Mouse (Mus musculus) thymus, adult 2 months (tissue): ENCODE data around the gene Krt14. TPM values are rescaled to one million over a fixed set of nuclear protein-coding genes. Genes with fewer than 3 reads are reported as not detected.

Experiments
- DNase-seq: peaks from one replicate; pipeline ENCODE4 v3.0.0; 2021
- H3K27ac ChIP-seq: fragments of 200-500 bp; 2 replicates; pipeline ENCODE4 v1.5.1; 2012; ENCODE audit warnings: low read length, control low read depth; ENCODE audit not compliant: control insufficient read depth, insufficient read depth
- H3K27me3 ChIP-seq: fragments of 200-500 bp; 2 replicates; pipeline ENCODE4 v1.6.1; 2012; ENCODE audit warnings: mild to moderate bottlenecking, low read length, moderate library complexity, mixed read lengths; ENCODE audit not compliant: control insufficient read depth, insufficient read depth
- H3K36me3 ChIP-seq: fragments of 200-500 bp; 2 replicates; pipeline ENCODE4 v1.6.1; 2012; ENCODE audit warnings: mild to moderate bottlenecking, low read length, moderate library complexity; ENCODE audit not compliant: control insufficient read depth, insufficient read depth
- H3K4me1 ChIP-seq: fragments of 200-500 bp; replicated peaks from 2 replicates; pipeline ENCODE4 v1.6.1; 2012; ENCODE audit warnings: low read length; ENCODE audit not compliant: control insufficient read depth, insufficient read depth
- H3K4me3 ChIP-seq: fragments of 200-500 bp; 2 replicates; pipeline ENCODE4 v1.5.1; 2012; ENCODE audit warnings: mild to moderate bottlenecking, low read length, control low read depth, moderate library complexity; ENCODE audit not compliant: control insufficient read depth, insufficient read depth
- CTCF ChIP-seq: fragments of 200-500 bp; IDR thresholded peaks from 2 replicates; pipeline ENCODE4 v1.5.1; 2012; ENCODE audit warnings: mild to moderate bottlenecking, control low read depth, low read length, moderate library complexity, borderline replicate concordance; ENCODE audit not compliant: control insufficient read depth, poor library complexity, insufficient read depth; ENCODE audit errors: extremely low read depth
- POLR2A ChIP-seq: fragments of 200-500 bp; IDR thresholded peaks from 2 replicates; pipeline ENCODE4 v1.6.1; 2012; ENCODE audit warnings: mild to moderate bottlenecking, low read length, control low read depth, moderate library complexity; ENCODE audit not compliant: control insufficient read depth, poor library complexity, insufficient read depth; ENCODE audit errors: extremely low read depth
- WGBS: fragments of 180-500 bp; shearing (Covaris S2); methylation state at CpG from one replicate; pipeline ENCODE4 v1.1.7; 2018; 5-methylcytosine and 5-hydroxymethylcytosine counted together
- polyA plus RNA-seq: library from polyadenylated mRNA; depleted of rRNA; stranded (reverse); fragments of >200 nt; gene quantifications from 2 replicates; pipeline ENCODE4 v1.2.3, GENCODE M21; 2012

Krt14 gene
- polyA plus RNA-seq, 1 experiment: 80.7 TPM

DNA sequence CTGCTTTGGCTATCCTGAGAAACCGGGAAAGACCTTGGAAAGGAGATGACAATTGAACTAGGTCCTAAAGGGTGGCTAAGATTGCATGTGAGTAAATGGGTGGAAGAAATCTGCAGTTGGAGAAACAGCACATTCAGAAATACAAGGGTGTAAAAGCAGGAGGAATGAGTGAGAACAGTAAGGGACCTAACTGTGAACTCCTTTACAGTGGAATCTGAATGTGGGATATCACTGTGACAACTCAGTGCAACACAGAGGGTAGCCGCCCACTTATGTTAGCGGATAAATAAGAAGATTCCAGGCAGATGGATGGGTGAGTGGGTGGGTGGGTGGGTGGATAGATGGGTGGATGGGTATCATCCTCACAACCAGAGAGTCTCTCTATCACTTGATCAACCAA is 15.5 kb downstream of the Krt14 start:
- Histone ChIP-seq H3K27me3 (no peaks in the 10 kb centered on the region), H3K36me3 (no peaks in the 10 kb centered on the region), H3K27ac (no peak overlapping the region), H3K4me3 (no peak overlapping the region), H3K4me1 (no peaks in the 10 kb centered on the region)
- DNase-seq: no peak
- TF ChIP-seq CTCF (no peak), POLR2A (no peak)
- WGBS: 96% methylated on average over 3 of the region's 3 CpGs

DNA sequence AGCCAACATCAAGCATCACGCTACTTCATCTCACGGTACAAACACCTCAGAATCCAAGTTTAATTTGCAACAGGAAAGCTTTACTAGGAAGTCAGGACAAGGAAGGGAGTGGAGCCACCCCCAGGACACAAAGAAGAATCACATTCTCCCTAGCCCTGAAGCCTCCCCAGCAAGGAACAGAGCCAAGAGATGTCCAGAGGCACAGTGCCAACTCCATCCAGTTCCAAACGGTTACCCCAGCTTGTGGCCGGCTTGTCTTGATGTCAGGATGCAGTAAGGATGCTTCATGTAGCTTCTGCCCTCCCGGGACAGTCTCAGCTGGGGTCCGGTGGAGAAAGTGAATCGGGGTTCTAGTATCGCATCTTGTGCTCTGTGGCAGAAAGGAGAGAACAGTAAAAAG is 20.6 kb downstream of the Krt14 start:
- H3K4me3 ChIP-seq: no peak overlapping the region
- no peak overlapping the region for H3K27ac ChIP-seq
- no peak for DNase-seq
- TF ChIP-seq POLR2A (no peak), CTCF (no peak)
- no peaks in the 10 kb centered on the region for H3K36me3 ChIP-seq
- H3K4me1 ChIP-seq: no peaks in the 10 kb centered on the region
- no peaks in the 10 kb centered on the region for H3K27me3 ChIP-seq
- WGBS: 90% methylated on average over 8 of the region's 8 CpGs

DNA sequence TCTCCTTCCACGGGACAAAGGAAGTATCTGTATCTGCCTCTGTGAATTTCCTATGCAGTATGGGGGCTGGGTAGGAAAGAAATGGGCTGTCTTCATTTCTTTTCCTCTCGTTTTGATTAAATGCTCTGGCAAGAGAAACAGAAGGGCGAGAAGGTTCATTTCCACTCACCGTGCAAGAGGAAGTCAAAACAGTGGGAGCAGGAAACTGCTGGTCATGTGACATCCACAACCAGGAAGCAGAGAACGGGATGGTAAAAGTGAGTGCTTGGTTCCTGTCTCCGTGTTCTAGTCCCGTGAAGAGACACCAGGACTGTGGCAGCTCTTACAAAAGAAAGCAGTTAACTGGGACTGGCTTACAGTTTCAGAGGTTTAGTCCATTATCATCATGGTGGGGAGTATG is 25.6 kb downstream of the Krt14 start:
- no peak overlapping the region for H3K27ac ChIP-seq
- H3K4me1 ChIP-seq: no peaks in the 10 kb centered on the region
- TF ChIP-seq CTCF: no peak
- no peak for TF ChIP-seq POLR2A
- H3K4me3 ChIP-seq: no peak overlapping the region
- H3K27me3 ChIP-seq: no peaks in the 10 kb centered on the region
- H3K36me3 ChIP-seq: no peaks in the 10 kb centered on the region
- 42% methylated on average over 7 of the region's 7 CpGs for WGBS
- DNase-seq: no peak

DNA sequence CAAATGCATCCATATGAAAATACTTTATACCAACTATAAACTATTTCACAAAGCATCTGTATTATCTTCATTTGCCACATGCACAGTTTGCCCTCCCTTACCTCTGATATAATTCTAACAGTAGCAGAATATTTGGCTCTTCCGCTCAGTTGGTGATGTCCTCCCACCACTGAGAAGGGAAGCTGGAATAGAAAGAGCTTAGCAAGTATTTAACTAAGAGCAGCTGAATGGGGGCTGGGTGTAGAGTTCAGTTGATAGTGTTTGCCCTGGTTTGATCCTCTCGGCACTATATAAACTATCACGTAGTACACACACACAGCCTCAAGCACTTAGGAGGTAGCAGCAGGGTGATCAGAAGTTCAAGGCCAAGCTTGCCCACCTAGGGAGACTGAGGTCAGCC is 28.1 kb downstream of the Krt14 start:
- 87% methylated on average over 3 of the region's 3 CpGs for WGBS
- no peaks in the 10 kb centered on the region for H3K27me3 ChIP-seq
- H3K4me3 ChIP-seq: no peak overlapping the region
- no peak overlapping the region for H3K27ac ChIP-seq
- no peaks in the 10 kb centered on the region for H3K4me1 ChIP-seq
- no peak for DNase-seq
- H3K36me3 ChIP-seq: no peaks in the 10 kb centered on the region
- no peak for TF ChIP-seq POLR2A
- no peak for TF ChIP-seq CTCF

DNA sequence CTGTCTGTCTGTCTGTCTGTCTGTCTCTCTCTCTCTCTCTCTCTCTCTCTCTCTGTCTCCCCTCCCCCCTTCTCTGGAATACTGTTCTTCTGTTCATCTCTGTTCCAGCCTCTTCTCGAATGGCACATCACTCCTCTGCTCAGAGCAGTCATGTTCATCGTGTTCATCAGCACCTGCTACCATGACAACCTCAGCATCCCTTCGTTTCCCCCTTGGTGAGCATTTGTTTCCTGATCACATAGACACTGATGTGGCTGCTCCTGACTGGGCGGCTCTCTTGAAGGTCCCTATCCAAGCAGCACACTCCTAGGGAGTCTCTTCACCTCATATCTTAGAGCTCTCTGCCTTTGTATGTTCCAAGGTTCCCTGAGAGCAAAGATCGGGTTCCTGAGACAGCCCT is 29.0 kb downstream of the Krt14 start:
- WGBS: 86% methylated on average over 5 of the region's 5 CpGs
- H3K4me1 ChIP-seq: no peaks in the 10 kb centered on the region
- no peaks in the 10 kb centered on the region for H3K36me3 ChIP-seq
- TF ChIP-seq CTCF: no peak
- TF ChIP-seq POLR2A: no peak
- no peak for DNase-seq
- no peak overlapping the region for H3K27ac ChIP-seq
- H3K27me3 ChIP-seq: no peaks in the 10 kb centered on the region
- no peak overlapping the region for H3K4me3 ChIP-seq

DNA sequence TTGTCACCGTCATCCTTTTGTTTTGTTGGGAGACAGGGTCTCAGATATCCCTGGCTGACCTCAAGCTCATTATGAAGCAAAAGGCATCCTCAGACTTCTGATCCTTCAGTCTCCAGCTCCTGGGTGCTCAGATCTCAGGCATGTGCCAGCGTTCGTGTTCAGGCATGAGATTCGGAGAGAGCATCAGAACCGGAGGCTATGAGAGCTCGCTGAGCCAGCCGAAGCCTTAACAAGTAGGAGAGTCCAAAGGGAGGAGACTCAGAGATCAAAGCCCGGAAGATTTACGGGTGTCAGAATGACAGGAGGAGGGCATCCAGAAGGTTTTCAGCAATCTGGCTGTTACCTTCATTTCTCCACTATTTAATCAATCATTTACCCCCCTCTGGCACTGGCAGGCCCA is 30.6 kb downstream of the Krt14 start:
- no peaks in the 10 kb centered on the region for H3K36me3 ChIP-seq

DNA sequence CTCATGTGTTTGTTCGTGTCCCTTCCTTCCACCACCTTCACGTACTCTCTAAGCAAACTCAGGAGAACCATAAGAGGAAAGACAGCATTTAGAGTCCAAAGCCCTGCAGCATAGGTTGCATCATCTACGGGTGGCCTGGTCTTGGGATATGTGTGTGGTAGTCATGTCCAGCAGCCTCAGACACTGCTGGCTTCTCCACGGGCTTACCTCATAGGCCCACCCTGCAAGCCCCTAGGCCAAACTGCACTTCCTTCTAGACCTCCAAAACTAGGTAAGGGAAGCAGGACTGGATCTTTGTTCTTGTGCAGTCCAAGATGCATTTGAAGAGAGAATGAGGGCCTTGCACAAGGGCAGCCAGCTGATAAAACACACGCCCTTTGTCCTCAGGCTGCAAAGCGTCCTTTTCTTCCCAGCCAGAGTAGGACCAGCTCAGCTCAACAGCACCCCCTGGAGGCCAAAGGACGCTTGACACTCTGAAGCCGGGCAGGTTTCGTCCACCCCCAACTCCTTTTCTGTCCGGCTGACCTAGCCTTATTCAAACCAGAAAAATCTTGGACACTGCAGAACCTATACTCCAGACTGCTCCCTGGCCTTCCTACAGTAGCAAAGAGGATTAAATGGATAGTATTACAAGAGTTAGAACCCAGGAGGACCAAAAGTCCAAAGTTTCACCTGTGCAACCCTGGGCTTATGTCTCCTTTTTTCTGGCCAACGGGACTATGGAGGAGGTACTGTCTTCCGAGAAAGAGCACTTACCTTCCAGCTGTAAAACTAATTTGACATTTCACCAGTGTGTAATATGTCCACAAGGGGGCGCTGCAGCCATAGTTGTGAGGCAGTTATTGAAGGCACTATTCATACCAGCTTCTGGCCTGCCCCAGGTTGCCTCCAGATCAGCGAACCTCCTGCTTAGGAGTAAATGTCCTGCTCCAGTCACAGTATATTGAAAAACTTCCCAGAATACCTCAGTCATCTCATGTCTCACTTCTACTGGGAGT is 38.3 kb downstream of the Krt14 start:
- Histone ChIP-seq H3K4me1 (no peaks in the 10 kb centered on the region), H3K27me3 (no peaks in the 10 kb centered on the region), H3K4me3 (no peak overlapping the region), H3K36me3 (no peaks in the 10 kb centered on the region), H3K27ac (no peak overlapping the region)
- 40% methylated on average over 14 of the region's 14 CpGs for WGBS
- TF ChIP-seq CTCF (peak; percentile 83), POLR2A (no peak)
- DNase-seq: peak; percentile 32

More for the DNA sequence above, 30.6 kb downstream of the Krt14 start:
- Histone ChIP-seq H3K4me1 (no peaks in the 10 kb centered on the region), H3K27me3 (no peaks in the 10 kb centered on the region), H3K27ac (no peak overlapping the region), H3K4me3 (no peak overlapping the region)
- TF ChIP-seq CTCF: no peak
- TF ChIP-seq POLR2A: no peak
- DNase-seq: no peak
- 73% methylated on average over 9 of the region's 9 CpGs for WGBS
